Mouse (Mus musculus): ENCODE measurements at regions not wholly inside any gene's neighbourhood (a gene's known extent, or its start where the extent isn't known, plus 50 kb on each side); places are given as distances from the start of the nearest gene placed in this dataset.

GRCm38 (mm10) chr1:59403831-59404547 is 78.2 kb upstream of the Fzd7 start:
- Histone ChIP-seq H3K4me1 (ENCODE audit: control insufficient read depth, insufficient read depth, low read length) (no peaks in the 10 kb centered on the region), H3K27ac (ENCODE audit: low read depth, low read length) (no peak overlapping the region), H3K27me3 (ENCODE audit: control insufficient read depth, insufficient read depth, low read length) (no peaks in the 10 kb centered on the region), H3K4me3 (ENCODE audit: low read depth, low read length) (no peak overlapping the region), H3K4me2 (no peak overlapping the region), H3K9me3 (ENCODE audit: control insufficient read depth, low read length) (no peaks in the 10 kb centered on the region), H3K9ac (ENCODE audit: low read length) (no peak overlapping the region), H3K36me3 (ENCODE audit: control insufficient read depth, insufficient read depth, low read length) (no peaks in the 10 kb centered on the region)
- 86% methylated on average over 9 of the region's 9 CpGs for WGBS
- ATAC-seq (ENCODE audit: low FRiP score) (no peak), DNase-seq (ENCODE audit: low spot score, missing footprints) (no peak)

- WGBS: 78% methylated on average over 8 of the region's 8 CpGs
- H3K36me3 ChIP-seq (ENCODE audit: control insufficient read depth, insufficient read depth, low read length): no peaks in the 10 kb centered on the region
- H3K9me3 ChIP-seq (ENCODE audit: control insufficient read depth, low read length): no peaks in the 10 kb centered on the region
- no peak overlapping the region for H3K4me3 ChIP-seq (ENCODE audit: low read depth, low read length)
- H3K9ac ChIP-seq (ENCODE audit: low read length): no peak overlapping the region
- H3K4me2 ChIP-seq: no peak overlapping the region
- DNase-seq (ENCODE audit: low spot score, missing footprints) (no peak), ATAC-seq (ENCODE audit: low FRiP score) (no peak)
- H3K27me3 ChIP-seq (ENCODE audit: control insufficient read depth, insufficient read depth, low read length): no peaks in the 10 kb centered on the region
- H3K4me1 ChIP-seq (ENCODE audit: control insufficient read depth, insufficient read depth, low read length): no peaks in the 10 kb centered on the region
- H3K27ac ChIP-seq (ENCODE audit: low read depth, low read length): no peak overlapping the region
Measured at GRCm38 (mm10) chr1:59405370-59405769, 76.9 kb upstream of the Fzd7 start.

- no peak overlapping the region for H3K27ac ChIP-seq (ENCODE audit: low read depth, low read length)
- no peak overlapping the region for H3K9ac ChIP-seq (ENCODE audit: low read length)
- H3K27me3 ChIP-seq (ENCODE audit: control insufficient read depth, insufficient read depth, low read length): no peaks in the 10 kb centered on the region
- H3K36me3 ChIP-seq (ENCODE audit: control insufficient read depth, insufficient read depth, low read length): no peaks in the 10 kb centered on the region
- DNase-seq (ENCODE audit: low spot score, missing footprints) (peak; percentile 41), ATAC-seq (ENCODE audit: low FRiP score) (no peak)
- H3K4me2 ChIP-seq: no peak overlapping the region
- no peak overlapping the region for H3K4me3 ChIP-seq (ENCODE audit: low read depth, low read length)
- 8% methylated on average over 6 of the region's 6 CpGs for WGBS
- no peaks in the 10 kb centered on the region for H3K9me3 ChIP-seq (ENCODE audit: control insufficient read depth, low read length)
- no peaks in the 10 kb centered on the region for H3K4me1 ChIP-seq (ENCODE audit: control insufficient read depth, insufficient read depth, low read length)
Measured at GRCm38 (mm10) chr1:59406741-59407306, 75.4 kb upstream of the Fzd7 start.

GRCm38 (mm10) chr1:59409585-59410160 is 72.6 kb upstream of the Fzd7 start:
- Histone ChIP-seq H3K4me2 (no peak overlapping the region), H3K9ac (ENCODE audit: low read length) (no peak overlapping the region), H3K27ac (ENCODE audit: low read depth, low read length) (no peak overlapping the region), H3K4me1 (ENCODE audit: control insufficient read depth, insufficient read depth, low read length) (0 out of 2 replicates have a peak, but pooled peaks cover 2% of the 10 kb centered on the region), H3K9me3 (ENCODE audit: control insufficient read depth, low read length) (no peaks in the 10 kb centered on the region), H3K27me3 (ENCODE audit: control insufficient read depth, insufficient read depth, low read length) (no peaks in the 10 kb centered on the region), H3K36me3 (ENCODE audit: control insufficient read depth, insufficient read depth, low read length) (no peaks in the 10 kb centered on the region), H3K4me3 (ENCODE audit: low read depth, low read length) (no peak overlapping the region)
- WGBS: 50% methylated on average over 8 of the region's 8 CpGs
- DNase-seq (ENCODE audit: low spot score, missing footprints) (no peak), ATAC-seq (ENCODE audit: low FRiP score) (no peak)

- no peak overlapping the region for H3K27ac ChIP-seq (ENCODE audit: low read depth, low read length)
- no peaks in the 10 kb centered on the region for H3K27me3 ChIP-seq (ENCODE audit: control insufficient read depth, insufficient read depth, low read length)
- no peak overlapping the region for H3K4me2 ChIP-seq
- 0 out of 2 replicates have a peak, but pooled peaks cover 2% of the 10 kb centered on the region for H3K4me1 ChIP-seq (ENCODE audit: control insufficient read depth, insufficient read depth, low read length)
- H3K4me3 ChIP-seq (ENCODE audit: low read depth, low read length): no peak overlapping the region
- H3K9ac ChIP-seq (ENCODE audit: low read length): no peak overlapping the region
- 91% methylated on average over 8 of the region's 8 CpGs for WGBS
- ATAC-seq (ENCODE audit: low FRiP score) (no peak), DNase-seq (ENCODE audit: low spot score, missing footprints) (no peak)
- H3K36me3 ChIP-seq (ENCODE audit: control insufficient read depth, insufficient read depth, low read length): no peaks in the 10 kb centered on the region
- H3K9me3 ChIP-seq (ENCODE audit: control insufficient read depth, low read length): no peaks in the 10 kb centered on the region
Measured at GRCm38 (mm10) chr1:59413264-59413663, 69.0 kb upstream of the Fzd7 start.

- no peaks in the 10 kb centered on the region for H3K36me3 ChIP-seq (ENCODE audit: control insufficient read depth, insufficient read depth, low read length)
- ATAC-seq (ENCODE audit: low FRiP score): no peak
- no peak overlapping the region for H3K9ac ChIP-seq (ENCODE audit: low read length)
- DNase-seq (ENCODE audit: low spot score, missing footprints): no peak
- H3K4me2 ChIP-seq: no peak overlapping the region
- WGBS: 57% methylated on average over 13 of the region's 13 CpGs
- 0 out of 2 replicates have a peak, but pooled peaks cover 2% of the 10 kb centered on the region for H3K4me1 ChIP-seq (ENCODE audit: control insufficient read depth, insufficient read depth, low read length)
- H3K27ac ChIP-seq (ENCODE audit: low read depth, low read length): no peak overlapping the region
- H3K9me3 ChIP-seq (ENCODE audit: control insufficient read depth, low read length): no peaks in the 10 kb centered on the region
- no peak overlapping the region for H3K4me3 ChIP-seq (ENCODE audit: low read depth, low read length)
- no peaks in the 10 kb centered on the region for H3K27me3 ChIP-seq (ENCODE audit: control insufficient read depth, insufficient read depth, low read length)
Measured at GRCm38 (mm10) chr1:59414401-59415210, 67.6 kb upstream of the Fzd7 start.

GRCm38 (mm10) chr1:59415733-59416312 is 66.4 kb upstream of the Fzd7 start:
- ATAC-seq (ENCODE audit: low FRiP score) (no peak), DNase-seq (ENCODE audit: low spot score, missing footprints) (no peak)
- Histone ChIP-seq H3K27ac (ENCODE audit: low read depth, low read length) (no peak overlapping the region), H3K4me3 (ENCODE audit: low read depth, low read length) (no peak overlapping the region), H3K4me2 (no peak overlapping the region), H3K36me3 (ENCODE audit: control insufficient read depth, insufficient read depth, low read length) (no peaks in the 10 kb centered on the region), H3K9ac (ENCODE audit: low read length) (no peak overlapping the region), H3K27me3 (ENCODE audit: control insufficient read depth, insufficient read depth, low read length) (no peaks in the 10 kb centered on the region), H3K4me1 (ENCODE audit: control insufficient read depth, insufficient read depth, low read length) (0 out of 2 replicates have a peak, but pooled peaks cover 2% of the 10 kb centered on the region), H3K9me3 (ENCODE audit: control insufficient read depth, low read length) (no peaks in the 10 kb centered on the region)
- WGBS: 88% methylated on average over 11 of the region's 11 CpGs

- ATAC-seq (ENCODE audit: low FRiP score) (no peak), DNase-seq (ENCODE audit: low spot score, missing footprints) (no peak)
- Histone ChIP-seq H3K4me3 (ENCODE audit: low read depth, low read length) (no peak overlapping the region), H3K4me1 (ENCODE audit: control insufficient read depth, insufficient read depth, low read length) (peaks cover 7% of the 10 kb centered on the region), H3K36me3 (ENCODE audit: control insufficient read depth, insufficient read depth, low read length) (no peaks in the 10 kb centered on the region), H3K4me2 (no peak overlapping the region), H3K27ac (ENCODE audit: low read depth, low read length) (no peak overlapping the region), H3K27me3 (ENCODE audit: control insufficient read depth, insufficient read depth, low read length) (no peaks in the 10 kb centered on the region), H3K9me3 (ENCODE audit: control insufficient read depth, low read length) (no peaks in the 10 kb centered on the region), H3K9ac (ENCODE audit: low read length) (no peak overlapping the region)
- 73% methylated on average over 1 of the region's 1 CpGs for WGBS
Measured at GRCm38 (mm10) chr1:59417317-59417716, 64.9 kb upstream of the Fzd7 start.
